Mouse (Mus musculus): Measurements from ENCODE around the gene Tgif1. TPM values are rescaled to one million over a fixed set of nuclear protein-coding genes. Genes with fewer than 3 reads are reported as not detected.

Gene Tgif1
- polyA plus RNA-seq, 1 experiment from 2014 or later = 11.8 TPM

DNA sequence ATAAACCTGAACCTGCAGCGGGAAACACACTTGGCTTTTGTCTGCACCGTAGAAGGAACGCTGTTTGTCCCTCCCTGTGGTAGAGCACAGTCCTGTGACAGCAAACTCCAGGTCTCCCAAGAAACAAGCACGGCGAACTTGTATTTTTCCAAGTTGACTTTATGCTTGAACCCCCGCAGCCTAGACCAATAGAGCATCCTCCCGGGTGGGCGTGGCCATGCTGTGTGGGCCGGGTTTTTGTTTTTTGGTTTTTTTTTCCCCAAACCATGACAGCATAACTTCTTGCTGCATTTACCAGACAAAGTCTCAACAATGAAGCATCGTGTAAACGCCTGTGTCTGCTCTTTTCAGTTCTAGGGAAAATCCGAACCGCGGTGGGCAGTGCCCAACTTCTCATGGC lies 44.5 kb downstream of the Tgif1 start:
- Histone ChIP-seq H3K4me3 (replicated peaks; ENCODE audit: low read length) (no peak overlapping the region), H3K4me2 (replicated peaks) (no peak overlapping the region), H3K36me3 (replicated peaks; ENCODE audit: control insufficient read depth, insufficient read depth) (no peaks in the 10 kb centered on the region), H3K4me1 (replicated peaks; ENCODE audit: control insufficient read depth, insufficient read depth, low read length) (no peaks in the 10 kb centered on the region), H3K27me3 (ENCODE audit: control insufficient read depth, insufficient read depth, low read length) (peaks cover 4% of the 10 kb centered on the region; the same call in 1 of the 2 replicates), H3K9ac (no peak overlapping the region), H3K27ac (no peak overlapping the region), H3K9me3 (ENCODE audit: control insufficient read depth, low read length) (no peaks in the 10 kb centered on the region)
- 30% methylated on average over 14 of the region's 14 CpGs for WGBS
- DNase-seq (ENCODE audit: low spot score) (no peak), ATAC-seq (ENCODE audit: low FRiP score) (no peak)

DNA sequence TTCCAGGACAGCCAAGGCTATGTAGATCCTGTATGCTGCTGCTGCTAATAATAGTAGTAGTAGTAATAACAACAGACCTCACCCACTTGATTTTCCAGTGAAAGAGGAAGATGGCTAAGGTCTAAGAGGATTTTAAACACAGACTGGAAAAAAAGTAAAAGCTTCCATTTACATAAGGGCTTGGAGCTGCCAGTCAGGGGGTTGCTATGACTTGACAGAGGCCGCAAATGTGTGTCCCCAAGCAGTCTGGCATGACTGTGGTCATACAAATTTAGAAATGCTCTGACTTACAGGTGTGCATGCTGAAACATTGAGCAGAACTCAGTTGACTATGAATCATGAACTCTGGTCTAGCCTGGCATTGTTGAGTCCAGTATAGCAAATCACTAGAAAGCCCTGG lies 45.5 kb downstream of the Tgif1 start:
- DNase-seq (ENCODE audit: low spot score) = no peak
- H3K4me2 ChIP-seq (replicated peaks) = no peak overlapping the region
- no peak for ATAC-seq (ENCODE audit: low FRiP score)
- H3K27me3 ChIP-seq (ENCODE audit: control insufficient read depth, insufficient read depth, low read length) = peaks cover 4% of the 10 kb centered on the region; the same call in 1 of the 2 replicates
- 93% methylated on average over 1 of the region's 1 CpGs for WGBS
- H3K9ac ChIP-seq = no peak overlapping the region
- no peaks in the 10 kb centered on the region for H3K36me3 ChIP-seq (replicated peaks; ENCODE audit: control insufficient read depth, insufficient read depth)
- no peaks in the 10 kb centered on the region for H3K4me1 ChIP-seq (replicated peaks; ENCODE audit: control insufficient read depth, insufficient read depth, low read length)
- no peak overlapping the region for H3K27ac ChIP-seq
- no peaks in the 10 kb centered on the region for H3K9me3 ChIP-seq (ENCODE audit: control insufficient read depth, low read length)
- no peak overlapping the region for H3K4me3 ChIP-seq (replicated peaks; ENCODE audit: low read length)

DNA sequence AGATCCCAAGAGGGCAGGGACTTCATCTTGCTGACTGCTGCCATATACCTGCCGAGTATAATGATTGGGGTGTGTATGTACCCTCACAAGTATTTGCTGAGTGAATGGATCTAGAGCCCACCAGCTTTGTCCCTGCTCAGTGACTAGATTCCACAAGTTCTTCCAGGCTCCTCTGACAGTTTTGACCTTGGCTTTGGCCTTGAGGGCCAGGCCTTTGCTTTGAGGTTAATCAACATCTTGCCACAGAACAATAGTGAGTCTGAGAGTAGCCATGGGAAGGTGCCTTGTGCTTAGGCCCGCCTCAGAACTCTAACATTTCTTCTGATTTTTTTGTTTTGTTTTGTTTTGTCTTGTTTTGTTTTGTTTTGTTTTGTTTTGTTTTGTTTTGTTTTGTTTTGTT lies 46.7 kb downstream of the Tgif1 start:
- H3K9me3 ChIP-seq (ENCODE audit: control insufficient read depth, low read length) = no peaks in the 10 kb centered on the region
- no peak for ATAC-seq (ENCODE audit: low FRiP score)
- no peak overlapping the region for H3K4me3 ChIP-seq (replicated peaks; ENCODE audit: low read length)
- H3K4me2 ChIP-seq (replicated peaks) = no peak overlapping the region
- no peaks in the 10 kb centered on the region for H3K36me3 ChIP-seq (replicated peaks; ENCODE audit: control insufficient read depth, insufficient read depth)
- H3K27me3 ChIP-seq (ENCODE audit: control insufficient read depth, insufficient read depth, low read length) = peaks cover 4% of the 10 kb centered on the region; the same call in 1 of the 2 replicates
- no peaks in the 10 kb centered on the region for H3K4me1 ChIP-seq (replicated peaks; ENCODE audit: control insufficient read depth, insufficient read depth, low read length)
- DNase-seq (ENCODE audit: low spot score) = no peak
- no peak overlapping the region for H3K27ac ChIP-seq
- 87% methylated on average over 2 of the region's 2 CpGs for WGBS
- no peak overlapping the region for H3K9ac ChIP-seq

DNA sequence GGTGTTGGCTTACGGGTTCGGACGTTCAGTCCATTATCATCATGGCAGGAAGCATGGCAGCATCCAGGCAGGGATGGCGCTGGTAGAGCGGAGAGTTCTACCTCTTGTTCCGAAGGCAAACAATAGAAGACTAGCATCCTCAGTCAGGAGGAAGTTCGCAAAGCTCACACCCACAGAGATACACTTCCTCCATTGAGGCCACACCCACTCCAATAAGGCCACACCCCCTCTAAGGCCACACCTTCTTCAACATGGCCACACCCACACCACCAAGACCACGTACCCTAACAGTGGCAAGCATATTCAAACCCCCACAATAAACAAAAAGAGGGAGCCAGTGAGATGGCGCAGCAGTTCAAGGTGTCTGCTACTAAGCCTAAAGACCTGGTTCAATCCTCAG lies 47.5 kb downstream of the Tgif1 start:
- Histone ChIP-seq H3K27ac (no peak overlapping the region), H3K27me3 (ENCODE audit: control insufficient read depth, insufficient read depth, low read length) (peaks cover 4% of the 10 kb centered on the region; the same call in 1 of the 2 replicates), H3K4me3 (replicated peaks; ENCODE audit: low read length) (no peak overlapping the region), H3K9me3 (ENCODE audit: control insufficient read depth, low read length) (no peaks in the 10 kb centered on the region), H3K4me1 (replicated peaks; ENCODE audit: control insufficient read depth, insufficient read depth, low read length) (no peaks in the 10 kb centered on the region), H3K4me2 (replicated peaks) (no peak overlapping the region), H3K9ac (no peak overlapping the region), H3K36me3 (replicated peaks; ENCODE audit: control insufficient read depth, insufficient read depth) (no peaks in the 10 kb centered on the region)
- DNase-seq (ENCODE audit: low spot score) = no peak
- WGBS = 95% methylated on average over 9 of the region's 9 CpGs
- no peak for ATAC-seq (ENCODE audit: low FRiP score)

DNA sequence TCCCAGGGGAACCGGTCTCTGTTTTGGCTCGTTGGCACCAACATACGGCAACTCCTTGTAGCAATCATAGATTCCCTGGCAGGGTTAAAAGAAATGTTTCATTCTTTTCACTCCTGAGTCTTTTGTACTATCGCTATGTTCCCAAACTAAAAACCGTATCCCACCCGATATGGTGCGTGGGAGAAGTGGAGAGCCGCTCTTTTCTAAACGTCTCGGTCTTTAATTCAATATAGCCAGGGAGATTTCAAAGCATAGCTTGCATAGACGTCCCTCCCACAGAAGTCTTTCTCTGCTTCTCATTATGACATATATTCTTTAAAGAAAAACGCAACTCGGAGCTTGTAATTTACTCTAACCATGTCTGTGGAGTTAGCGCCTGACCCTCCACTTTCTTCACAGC lies 51.3 kb downstream of the Tgif1 start:
- Histone ChIP-seq H3K4me3 (replicated peaks; ENCODE audit: low read length) (no peak overlapping the region), H3K36me3 (replicated peaks; ENCODE audit: control insufficient read depth, insufficient read depth) (no peaks in the 10 kb centered on the region), H3K4me2 (replicated peaks) (no peak overlapping the region), H3K27me3 (ENCODE audit: control insufficient read depth, insufficient read depth, low read length) (no peaks in the 10 kb centered on the region), H3K27ac (no peak overlapping the region), H3K4me1 (replicated peaks; ENCODE audit: control insufficient read depth, insufficient read depth, low read length) (no peaks in the 10 kb centered on the region), H3K9me3 (ENCODE audit: control insufficient read depth, low read length) (no peaks in the 10 kb centered on the region), H3K9ac (no peak overlapping the region)
- DNase-seq (ENCODE audit: low spot score) (no peak), ATAC-seq (ENCODE audit: low FRiP score) (no peak)
- 79% methylated on average over 14 of the region's 14 CpGs for WGBS

DNA sequence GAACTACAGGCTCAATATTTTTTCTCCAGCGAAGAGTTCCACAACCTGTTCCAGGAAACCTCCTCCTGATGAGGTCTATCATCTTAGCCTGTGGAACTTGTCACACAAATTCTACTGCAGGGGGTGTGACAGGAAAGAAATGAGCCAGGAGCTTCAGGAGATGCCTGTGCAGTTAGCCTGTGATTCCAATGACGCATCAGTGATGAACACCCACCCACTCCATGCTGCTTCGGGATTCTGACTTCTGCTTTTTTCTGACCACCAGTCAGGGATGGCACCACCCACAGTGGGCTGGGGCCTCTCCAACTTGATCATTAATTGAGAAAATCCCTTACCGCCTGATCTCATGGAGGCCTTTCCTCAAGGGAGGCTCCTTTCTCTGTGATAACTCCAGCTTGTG lies 54.1 kb downstream of the Tgif1 start:
- Histone ChIP-seq H3K36me3 (replicated peaks; ENCODE audit: control insufficient read depth, insufficient read depth) (no peaks in the 10 kb centered on the region), H3K9ac (no peak overlapping the region), H3K4me3 (replicated peaks; ENCODE audit: low read length) (no peak overlapping the region), H3K27ac (no peak overlapping the region), H3K27me3 (ENCODE audit: control insufficient read depth, insufficient read depth, low read length) (no peaks in the 10 kb centered on the region), H3K9me3 (ENCODE audit: control insufficient read depth, low read length) (no peaks in the 10 kb centered on the region), H3K4me1 (replicated peaks; ENCODE audit: control insufficient read depth, insufficient read depth, low read length) (no peaks in the 10 kb centered on the region), H3K4me2 (replicated peaks) (no peak overlapping the region)
- DNase-seq (ENCODE audit: low spot score) = no peak
- WGBS = 84% methylated on average over 4 of the region's 4 CpGs
- no peak for ATAC-seq (ENCODE audit: low FRiP score)

DNA sequence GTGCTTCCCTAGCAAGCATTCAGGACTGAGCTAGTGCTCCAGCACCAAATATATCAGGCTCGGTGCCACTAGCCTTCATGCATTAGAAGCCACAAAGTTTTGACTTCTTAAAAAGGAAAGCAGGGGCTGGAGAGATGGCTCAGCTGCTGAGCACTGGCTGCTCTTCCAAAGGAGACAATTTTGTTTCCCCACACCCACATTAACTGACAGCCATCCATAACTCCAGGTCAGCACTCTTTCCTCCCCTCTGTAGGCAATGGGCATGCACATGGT lies 55.6 kb downstream of the Tgif1 start:
- H3K36me3 ChIP-seq (replicated peaks; ENCODE audit: control insufficient read depth, insufficient read depth) = no peaks in the 10 kb centered on the region
- H3K9ac ChIP-seq = no peak overlapping the region
- no peaks in the 10 kb centered on the region for H3K9me3 ChIP-seq (ENCODE audit: control insufficient read depth, low read length)
- H3K27ac ChIP-seq = no peak overlapping the region
- H3K4me3 ChIP-seq (replicated peaks; ENCODE audit: low read length) = no peak overlapping the region
- no peaks in the 10 kb centered on the region for H3K4me1 ChIP-seq (replicated peaks; ENCODE audit: control insufficient read depth, insufficient read depth, low read length)
- DNase-seq (ENCODE audit: low spot score) (no peak), ATAC-seq (ENCODE audit: low FRiP score) (no peak)
- WGBS = 88% methylated on average over 1 of the region's 1 CpGs
- no peaks in the 10 kb centered on the region for H3K27me3 ChIP-seq (ENCODE audit: control insufficient read depth, insufficient read depth, low read length)
- H3K4me2 ChIP-seq (replicated peaks) = no peak overlapping the region

DNA sequence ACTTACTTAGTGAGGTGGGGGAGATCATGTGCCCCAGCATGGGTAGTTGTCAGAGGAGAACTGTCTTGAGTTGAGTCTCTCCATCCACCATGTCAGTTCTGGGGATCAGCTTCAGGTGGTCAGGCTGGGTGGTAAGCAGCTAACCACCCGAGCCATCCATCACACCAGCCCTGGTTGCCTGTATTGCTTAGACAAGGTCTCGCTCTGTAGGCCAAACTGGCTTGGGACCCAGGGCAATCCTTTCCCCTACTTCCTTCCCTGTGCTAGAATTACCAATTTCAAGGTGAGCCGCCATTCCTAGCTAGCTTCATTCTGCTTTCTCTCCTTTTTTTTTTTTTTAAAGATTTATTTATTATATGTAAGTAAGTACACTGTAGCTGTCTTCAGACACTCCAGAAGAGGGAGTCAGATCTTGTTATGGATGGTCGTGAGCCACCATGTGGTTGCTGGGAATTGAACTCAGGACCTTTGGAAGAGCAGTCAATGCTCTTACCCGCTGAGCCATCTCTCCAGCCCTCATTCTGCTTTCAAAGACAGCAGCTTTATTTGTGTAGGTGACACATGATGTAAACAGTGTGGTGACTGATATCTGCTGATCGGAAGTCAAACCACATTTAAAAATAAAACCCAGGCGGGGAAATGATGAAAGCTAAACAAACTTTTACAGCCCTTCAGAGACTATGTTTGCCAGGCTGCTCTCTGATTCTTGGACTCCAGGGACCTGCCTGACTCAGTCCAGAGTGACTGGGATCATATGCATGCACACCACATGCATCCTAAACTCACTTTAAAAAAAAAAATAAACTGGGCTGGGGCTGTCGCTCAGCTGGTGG lies 56.2 kb downstream of the Tgif1 start:
- WGBS = 85% methylated on average over 8 of the region's 8 CpGs
- H3K27me3 ChIP-seq (ENCODE audit: control insufficient read depth, insufficient read depth, low read length) = no peaks in the 10 kb centered on the region
- DNase-seq (ENCODE audit: low spot score) (no peak), ATAC-seq (ENCODE audit: low FRiP score) (no peak)
- H3K4me1 ChIP-seq (replicated peaks; ENCODE audit: control insufficient read depth, insufficient read depth, low read length) = no peaks in the 10 kb centered on the region
- no peaks in the 10 kb centered on the region for H3K9me3 ChIP-seq (ENCODE audit: control insufficient read depth, low read length)
- no peaks in the 10 kb centered on the region for H3K36me3 ChIP-seq (replicated peaks; ENCODE audit: control insufficient read depth, insufficient read depth)
- no peak overlapping the region for H3K4me3 ChIP-seq (replicated peaks; ENCODE audit: low read length)
- H3K9ac ChIP-seq = no peak overlapping the region
- no peak overlapping the region for H3K27ac ChIP-seq
- no peak overlapping the region for H3K4me2 ChIP-seq (replicated peaks)

DNA sequence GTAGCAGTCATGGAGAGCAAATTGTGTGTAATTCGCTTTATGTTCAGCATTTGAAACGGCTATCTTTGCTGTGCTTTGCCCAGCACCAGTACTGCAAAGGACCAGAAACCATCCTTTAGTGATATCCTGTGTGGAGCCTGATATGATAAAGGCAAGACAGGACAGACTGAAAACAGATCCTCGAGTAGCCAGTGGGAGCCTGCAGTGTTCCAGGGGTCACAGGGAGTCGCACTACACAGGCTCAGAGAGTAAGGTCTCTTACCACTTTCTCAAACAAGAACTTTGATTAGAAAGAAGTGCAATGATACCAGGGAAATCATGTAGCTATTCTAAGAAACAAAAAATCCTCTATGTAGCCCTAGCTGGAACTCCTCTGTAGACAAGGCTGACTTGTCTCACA lies 58.1 kb downstream of the Tgif1 start:
- Histone ChIP-seq H3K36me3 (replicated peaks; ENCODE audit: control insufficient read depth, insufficient read depth) (no peaks in the 10 kb centered on the region), H3K4me1 (replicated peaks; ENCODE audit: control insufficient read depth, insufficient read depth, low read length) (no peaks in the 10 kb centered on the region), H3K4me3 (replicated peaks; ENCODE audit: low read length) (no peak overlapping the region), H3K9ac (no peak overlapping the region), H3K4me2 (replicated peaks) (no peak overlapping the region), H3K27me3 (ENCODE audit: control insufficient read depth, insufficient read depth, low read length) (no peaks in the 10 kb centered on the region), H3K9me3 (ENCODE audit: control insufficient read depth, low read length) (no peaks in the 10 kb centered on the region), H3K27ac (no peak overlapping the region)
- DNase-seq (ENCODE audit: low spot score) (no peak), ATAC-seq (ENCODE audit: low FRiP score) (no peak)
- WGBS = 77% methylated on average over 4 of the region's 4 CpGs

DNA sequence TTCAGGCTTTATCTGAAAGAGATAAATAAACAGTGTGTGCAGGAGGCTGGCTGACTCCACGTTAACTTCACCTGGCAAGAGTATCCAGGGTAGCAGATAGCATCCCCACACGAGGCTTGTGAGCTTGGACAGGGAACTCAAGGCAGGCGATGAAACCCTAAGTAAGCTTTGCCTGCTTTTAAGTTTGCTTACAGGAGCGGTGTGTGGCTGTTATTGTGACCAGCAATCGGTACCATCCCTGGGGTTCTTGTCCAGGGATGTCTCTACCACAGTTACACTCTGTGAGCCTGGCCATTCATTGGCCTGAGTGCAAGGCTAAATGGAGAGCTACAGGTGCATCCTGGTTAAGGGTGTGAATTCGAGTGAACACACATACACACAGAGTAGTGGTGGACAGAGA lies 58.6 kb downstream of the Tgif1 start:
- ATAC-seq (ENCODE audit: low FRiP score) = no peak
- 54% methylated on average over 6 of the region's 6 CpGs for WGBS

More for the DNA sequence above, 58.6 kb downstream of the Tgif1 start:
- Histone ChIP-seq H3K4me1 (replicated peaks; ENCODE audit: control insufficient read depth, insufficient read depth, low read length) (no peaks in the 10 kb centered on the region), H3K27me3 (ENCODE audit: control insufficient read depth, insufficient read depth, low read length) (no peaks in the 10 kb centered on the region), H3K4me3 (replicated peaks; ENCODE audit: low read length) (no peak overlapping the region), H3K9ac (no peak overlapping the region), H3K4me2 (replicated peaks) (no peak overlapping the region), H3K9me3 (ENCODE audit: control insufficient read depth, low read length) (no peaks in the 10 kb centered on the region), H3K36me3 (replicated peaks; ENCODE audit: control insufficient read depth, insufficient read depth) (no peaks in the 10 kb centered on the region), H3K27ac (no peak overlapping the region)
- DNase-seq (ENCODE audit: low spot score) = no peak

Data from hindbrain, embryonic 14.5 days (tissue).